ENCODE assay signal across 8 mouse cellular contexts in the genomic region with DNA sequence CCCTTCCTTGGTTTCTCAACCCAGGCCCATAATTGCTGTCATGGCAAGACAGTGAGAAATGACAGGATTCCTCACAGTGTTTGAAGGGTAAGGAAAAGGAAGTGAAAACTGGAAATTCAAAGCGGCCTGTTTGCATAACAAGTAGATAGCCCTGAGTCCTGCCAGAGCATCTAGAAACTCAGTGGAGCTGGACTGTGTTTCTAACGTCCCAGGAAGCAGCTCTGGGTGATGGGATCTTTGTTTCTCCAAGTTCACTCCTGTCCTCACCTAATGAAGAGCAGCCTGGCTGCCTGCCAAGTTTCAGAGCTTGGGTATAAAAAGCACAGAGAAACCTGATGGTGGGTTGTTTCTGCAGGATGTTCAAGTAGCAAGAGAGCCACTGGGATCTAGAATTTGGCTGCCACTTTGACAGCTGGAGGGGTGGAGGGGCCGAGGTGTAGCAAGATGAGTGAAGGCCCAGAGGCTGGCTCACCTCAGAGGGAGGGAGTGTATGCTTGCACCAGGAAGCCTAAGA.
DNase-seq lines count a peak whose midpoint lies in the region; ATAC-seq lines count a peak whose summit lies in the region.

No protein-coding gene starts in this region.

- no peak overlapping the region for H3K4me3 ChIP-seq in kidney, embryonic 15.5 days (replicated peaks)
- H3K4me3 ChIP-seq in heart, embryonic 13.5 days: no peak overlapping the region
- no peak overlapping the region for H3K4me3 ChIP-seq in limb, embryonic 15.5 days

- WGBS in kidney, embryonic 15.5 days: 30% methylated on average over 3 of the region's 3 CpGs
- 10% methylated on average over 3 of the region's 3 CpGs for WGBS in heart, embryonic 13.5 days
- whole genome bisulfite sequencing in limb, embryonic 15.5 days: 35% methylated on average over 3 of the region's 3 CpGs

- H3K4me1 ChIP-seq in kidney, embryonic 15.5 days: peaks cover 51% of the 10 kb centered on the region
- peaks cover 65% of the 10 kb centered on the region for H3K4me1 ChIP-seq in heart, embryonic 13.5 days
- H3K4me1 ChIP-seq in limb, embryonic 15.5 days: peaks cover 46% of the 10 kb centered on the region

- no peak for ATAC-seq in kidney, embryonic 15.5 days (replicated peaks; ENCODE audit: low FRiP score)
- peak; percentile 47; the same call in 1 of the 2 replicates for ATAC-seq in heart, embryonic 13.5 days (ENCODE audit: extremely low read depth, insufficient number of reproducible peaks, low FRiP score, low TSS enrichment)
- ATAC-seq in limb, embryonic 15.5 days (ENCODE audit: insufficient number of reproducible peaks, low FRiP score, low TSS enrichment, low read depth): no peak

- H3K36me3 ChIP-seq in kidney, embryonic 15.5 days: no peaks in the 10 kb centered on the region
- 0 out of 2 replicates have a peak, but pooled peaks cover 5% of the 10 kb centered on the region for H3K36me3 ChIP-seq in heart, embryonic 13.5 days
- H3K36me3 ChIP-seq in limb, embryonic 15.5 days: no peaks in the 10 kb centered on the region

- H3K9ac ChIP-seq in kidney, embryonic 15.5 days: no peak overlapping the region
- H3K9ac ChIP-seq in heart, embryonic 13.5 days: no peak overlapping the region
- no peak overlapping the region for H3K9ac ChIP-seq in limb, embryonic 15.5 days

- no peak overlapping the region for H3K27ac ChIP-seq in kidney, embryonic 15.5 days
- H3K27ac ChIP-seq in heart, embryonic 13.5 days (replicated peaks): peak overlapping the region; percentile 90
- peak overlapping the region; percentile 71 for H3K27ac ChIP-seq in limb, embryonic 15.5 days

- DNase-seq in kidney, adult 18-20 months: peak; percentile 41
- peak; percentile 67 for DNase-seq in MN1 (ENCODE audit: low spot score)
- DNase-seq in embryo, embryonic 9.5 days (ENCODE audit: extremely low spot score): no peak
- DNase-seq in thymus, postnatal 0 days (ENCODE audit: low spot score): no peak
- DNase-seq in left cerebral cortex, postnatal 4 days: no peak

- intact Hi-C loops in left cerebral cortex, postnatal 4 days (cut with DNase I): no loop called here

- no peak overlapping the region for H3K4me2 ChIP-seq in kidney, embryonic 15.5 days
- peak overlapping the region; percentile 18; the same call in 1 of the 2 replicates for H3K4me2 ChIP-seq in heart, embryonic 13.5 days
- no peak overlapping the region for H3K4me2 ChIP-seq in limb, embryonic 15.5 days

- no peaks in the 10 kb centered on the region for H3K9me3 ChIP-seq in kidney, embryonic 15.5 days (replicated peaks)
- H3K9me3 ChIP-seq in heart, embryonic 13.5 days: no peaks in the 10 kb centered on the region
- no peaks in the 10 kb centered on the region for H3K9me3 ChIP-seq in limb, embryonic 15.5 days

- H3K27me3 ChIP-seq in kidney, embryonic 15.5 days: no peaks in the 10 kb centered on the region
- no peaks in the 10 kb centered on the region for H3K27me3 ChIP-seq in heart, embryonic 13.5 days (replicated peaks)
- H3K27me3 ChIP-seq in limb, embryonic 15.5 days: no peaks in the 10 kb centered on the region; the same call in 1 of the 2 replicates

Comparison
In these comparisons a context has a peak if more than half of its experiments do, and no peak if none do; other contexts are left out.
1. DNase-seq: peak in kidney, adult 18-20 months (single experiment) and MN1 (single experiment); none in embryo, embryonic 9.5 days (single experiment), thymus, postnatal 0 days (single experiment) and left cerebral cortex, postnatal 4 days (single experiment).